Mouse (Mus musculus) forebrain, embryonic 15.5 days (tissue): ENCODE measurements at regions not wholly inside any gene's neighbourhood (a gene's known extent, or its start where the extent isn't known, plus 50 kb on each side); places are given as distances from the start of the nearest gene placed in this dataset. TPM values are rescaled to one million over a fixed set of nuclear protein-coding genes. Genes with fewer than 3 reads are reported as not detected.

Experiments
- ATAC-seq: fragments of 200-750 bp; cut with Nextera tagmentation; replicated peaks from 2 replicates; pipeline ENCODE4 v1.8.0; 2017; ENCODE audit warnings: mild to moderate bottlenecking, moderate TSS enrichment, moderate library complexity
- H3K27ac ChIP-seq: fragments of 300-500 bp; sonication (generic); replicated peaks from 2 replicates; pipeline ENCODE4 v1.5.1; 2015; ENCODE audit warnings: mild to moderate bottlenecking, inconsistent platforms
- H3K27me3 ChIP-seq: fragments of 300-500 bp; sonication (generic); 2 replicates; pipeline ENCODE4 v1.6.1; 2015; ENCODE audit warnings: inconsistent platforms
- H3K36me3 ChIP-seq: fragments of 300-500 bp; sonication (generic); 2 replicates; pipeline ENCODE4 v1.6.1; 2015; ENCODE audit warnings: mild to moderate bottlenecking, inconsistent platforms
- H3K4me1 ChIP-seq: fragments of 300-500 bp; sonication (generic); 2 replicates; pipeline ENCODE4 v1.6.1; 2015; ENCODE audit warnings: inconsistent platforms
- H3K4me2 ChIP-seq: fragments of 300-500 bp; sonication (generic); replicated peaks from 2 replicates; pipeline ENCODE4 v1.6.1; 2015; ENCODE audit warnings: mild to moderate bottlenecking, inconsistent platforms
- H3K4me3 ChIP-seq: fragments of 300-500 bp; sonication (generic); 2 replicates; pipeline ENCODE4 v1.5.1; 2015; ENCODE audit warnings: mild to moderate bottlenecking, inconsistent platforms
- H3K9ac ChIP-seq: fragments of 300-500 bp; sonication (generic); replicated peaks from 2 replicates; pipeline ENCODE4 v1.6.1; 2015; ENCODE audit warnings: mild to moderate bottlenecking, inconsistent platforms
- H3K9me3 ChIP-seq: fragments of 300-500 bp; sonication (generic); 2 replicates; pipeline ENCODE4 v1.6.1; 2016; ENCODE audit warnings: inconsistent platforms
- WGBS: fragments of 180-500 bp; shearing (Covaris S2); methylation state at CpG from one replicate; pipeline ENCODE4 v1.1.7; 2015; ENCODE audit warnings: mixed read lengths; 5-methylcytosine and 5-hydroxymethylcytosine counted together
- microRNA-seq: library from miRNA; unstranded; fragments of <30 nt; microRNA quantifications from one replicate; pipeline ENCODE4, GENCODE M21; 2016

DNA sequence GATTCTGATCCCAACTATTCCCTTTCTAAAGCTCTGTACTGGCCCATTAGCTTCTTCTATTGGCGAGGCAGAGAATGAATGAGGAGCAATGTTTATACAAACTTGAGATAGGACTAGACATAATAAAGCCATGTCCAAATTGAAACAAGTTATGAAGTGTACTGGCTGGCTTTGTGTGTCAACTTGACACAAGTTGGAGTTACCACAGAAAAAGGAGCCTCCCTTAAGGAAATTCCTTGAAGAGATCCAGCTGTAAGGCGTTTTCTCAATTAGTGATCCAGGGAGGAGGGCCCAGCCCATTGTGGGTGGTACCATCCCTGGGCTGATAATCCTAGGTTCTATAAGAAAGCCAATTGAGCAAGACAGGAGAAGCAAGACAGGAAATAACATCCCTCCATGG, 135.9 kb upstream of the Cr2 start:
- no peaks in the 10 kb centered on the region for H3K36me3 ChIP-seq
- H3K9me3 ChIP-seq: no peaks in the 10 kb centered on the region
- H3K4me2 ChIP-seq: no peak overlapping the region
- no peak overlapping the region for H3K27ac ChIP-seq
- H3K4me3 ChIP-seq: no peak overlapping the region
- no peaks in the 10 kb centered on the region for H3K27me3 ChIP-seq
- no peaks in the 10 kb centered on the region for H3K4me1 ChIP-seq
- no peak for ATAC-seq
- 61% methylated on average over 2 of the region's 2 CpGs for WGBS
- H3K9ac ChIP-seq: no peak overlapping the region

DNA sequence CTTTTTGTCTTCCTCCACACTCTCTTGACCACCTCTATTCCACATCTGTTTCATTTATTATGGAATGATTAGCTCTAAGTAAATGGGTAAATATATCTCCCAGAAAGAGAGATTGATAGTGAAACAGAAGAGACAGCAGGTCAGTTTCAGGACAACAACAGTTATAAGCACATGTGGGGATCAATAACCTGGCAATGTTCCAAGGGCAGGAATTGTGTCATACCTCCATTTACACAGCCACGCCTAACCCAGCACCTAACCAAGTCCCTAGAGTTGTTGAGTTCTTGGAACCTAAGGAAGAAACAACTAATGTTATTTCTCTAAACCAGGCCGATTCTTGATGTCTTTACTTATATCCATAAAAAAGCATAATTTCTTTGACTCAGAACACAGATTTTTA, 108.6 kb upstream of the Cr2 start:
- Histone ChIP-seq H3K27ac (no peak overlapping the region), H3K9me3 (no peaks in the 10 kb centered on the region), H3K36me3 (no peaks in the 10 kb centered on the region), H3K9ac (no peak overlapping the region), H3K4me2 (no peak overlapping the region), H3K4me1 (no peaks in the 10 kb centered on the region), H3K4me3 (no peak overlapping the region), H3K27me3 (no peaks in the 10 kb centered on the region)
- no peak for ATAC-seq
- WGBS: 84% methylated on average over 2 of the region's 2 CpGs

DNA sequence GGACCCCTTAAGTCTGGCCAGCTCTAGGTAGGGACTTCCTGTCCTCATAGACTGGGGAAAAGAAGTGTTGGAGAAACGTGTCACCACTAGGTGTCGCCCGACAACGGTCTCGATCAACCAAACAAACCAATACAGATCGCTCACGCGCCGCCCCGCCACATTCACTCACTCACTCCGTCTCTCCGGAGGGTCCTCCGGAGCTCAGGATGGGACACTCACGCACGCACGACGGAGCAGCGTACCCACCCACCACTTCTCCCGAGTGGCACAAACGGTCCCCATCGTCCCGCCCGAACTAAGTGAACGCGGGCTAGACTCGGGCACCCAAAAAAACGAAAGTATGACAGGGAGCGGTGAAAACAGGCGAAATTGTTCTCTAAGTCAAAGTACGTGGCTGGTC, 65.0 kb upstream of the Cr2 start:
- no peak for ATAC-seq
- WGBS: 8% methylated on average over 30 of the region's 30 CpGs
- no peak overlapping the region for H3K27ac ChIP-seq
- no peak overlapping the region for H3K9ac ChIP-seq
- no peak overlapping the region for H3K4me3 ChIP-seq
- no peaks in the 10 kb centered on the region for H3K27me3 ChIP-seq
- H3K4me2 ChIP-seq: no peak overlapping the region
- no peaks in the 10 kb centered on the region for H3K4me1 ChIP-seq
- H3K36me3 ChIP-seq: no peaks in the 10 kb centered on the region
- H3K9me3 ChIP-seq: no peaks in the 10 kb centered on the region

DNA sequence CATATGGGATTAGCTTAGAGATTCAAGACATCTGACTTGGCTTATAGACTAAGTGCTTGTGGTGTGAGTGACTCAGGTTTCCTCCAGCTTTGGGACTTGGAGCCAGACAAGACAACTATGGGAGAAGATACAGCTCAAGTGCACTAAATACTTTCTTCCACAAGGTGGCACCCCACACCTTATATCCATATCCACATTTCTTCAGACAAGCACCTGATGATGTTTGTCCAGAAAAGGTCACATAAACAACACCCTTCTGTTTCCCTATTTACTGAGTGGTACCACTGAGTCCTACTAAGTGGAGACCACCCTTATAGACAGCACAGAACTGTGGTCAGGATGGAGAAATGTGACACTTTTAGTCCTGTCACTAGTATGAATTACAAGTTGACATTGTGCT, 56.1 kb upstream of the Cr2 start:
- H3K9me3 ChIP-seq: no peaks in the 10 kb centered on the region
- H3K36me3 ChIP-seq: no peaks in the 10 kb centered on the region
- H3K27ac ChIP-seq: no peak overlapping the region

DNA sequence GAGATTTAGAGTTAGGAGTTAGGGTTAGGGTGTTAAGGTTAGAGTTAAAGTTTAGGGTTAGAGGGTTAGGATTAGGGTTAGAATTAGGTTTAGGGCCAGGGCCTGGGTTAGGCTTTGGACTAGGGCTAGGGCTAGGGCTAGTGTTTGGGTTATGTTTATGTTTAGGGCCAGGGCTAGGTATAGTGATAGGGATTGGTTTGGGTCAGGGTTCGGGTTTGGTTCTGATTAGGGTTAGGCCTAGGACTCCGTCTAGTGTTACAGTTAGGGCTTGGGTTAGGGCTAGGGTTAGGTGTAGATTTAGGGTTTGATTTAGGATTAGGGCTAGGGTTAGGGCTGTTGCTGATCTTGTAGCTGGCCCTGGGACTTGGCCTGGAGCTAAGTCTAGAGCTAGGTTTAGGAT, 50.5 kb upstream of the Cr2 start:
- no peak for ATAC-seq
- no peaks in the 10 kb centered on the region for H3K9me3 ChIP-seq
- H3K4me1 ChIP-seq: no peaks in the 10 kb centered on the region
- H3K27ac ChIP-seq: no peak overlapping the region
- H3K36me3 ChIP-seq: no peaks in the 10 kb centered on the region
- no peak overlapping the region for H3K4me3 ChIP-seq
- H3K4me2 ChIP-seq: no peak overlapping the region
- WGBS: 94% methylated on average over 2 of the region's 2 CpGs
- H3K9ac ChIP-seq: no peak overlapping the region
- no peaks in the 10 kb centered on the region for H3K27me3 ChIP-seq

More for the DNA sequence above, 56.1 kb upstream of the Cr2 start:
- ATAC-seq: 0 out of 2 replicates have a peak, but pooled peaks have one; percentile 32
- no peaks in the 10 kb centered on the region for H3K27me3 ChIP-seq
- H3K4me2 ChIP-seq: no peak overlapping the region
- H3K9ac ChIP-seq: no peak overlapping the region
- no peaks in the 10 kb centered on the region for H3K4me1 ChIP-seq
- H3K4me3 ChIP-seq: no peak overlapping the region

Small RNA genes lying in the stretch of these regions (microRNA-seq; reads per million reads assigned to microRNA genes)
- gene Gm24802: not detected
